Mouse (Mus musculus) lung, postnatal 0 days (tissue): Measurements from ENCODE around the gene Svop. TPM values are rescaled to one million over a fixed set of nuclear protein-coding genes. Genes with fewer than 3 reads are reported as not detected.

Experiments used
- ATAC-seq: fragments of 200-750 bp; cut with Nextera tagmentation; 2 replicates; pipeline ENCODE4 v1.8.0; 2017; ENCODE audit warnings: moderate library complexity
- DNase-seq: peaks from one replicate; pipeline ENCODE4 v3.0.0-alpha.2; 2016; ENCODE audit warnings: low spot score
- H3K27ac ChIP-seq: fragments of 300-500 bp; sonication (generic); 2 replicates; pipeline ENCODE4 v1.5.1; 2014; ENCODE audit warnings: antibody characterized with exemption, mild to moderate bottlenecking, low read length, mixed read lengths
- H3K27me3 ChIP-seq: fragments of 300-500 bp; sonication (generic); replicated peaks from 2 replicates; pipeline ENCODE4 v1.6.1; 2014; ENCODE audit warnings: low read length, mixed read lengths; ENCODE audit not compliant: insufficient read depth
- H3K36me3 ChIP-seq: fragments of 300-500 bp; sonication (generic); 2 replicates; pipeline ENCODE4 v1.6.1; 2014; ENCODE audit warnings: low read length, mixed read lengths; ENCODE audit not compliant: insufficient read depth
- H3K4me1 ChIP-seq: fragments of 300-500 bp; sonication (generic); 2 replicates; pipeline ENCODE4 v1.6.1; 2014; ENCODE audit warnings: antibody characterized with exemption, low read depth, low read length, mixed read lengths; ENCODE audit not compliant: insufficient read depth
- H3K4me2 ChIP-seq: fragments of 300-500 bp; sonication (generic); replicated peaks from 2 replicates; pipeline ENCODE4 v1.6.1; 2014; ENCODE audit warnings: low read depth, mild to moderate bottlenecking, low read length, moderate library complexity, mixed read lengths
- H3K4me3 ChIP-seq: fragments of 300-500 bp; sonication (generic); 2 replicates; pipeline ENCODE4 v1.5.1; 2014; ENCODE audit warnings: low read depth, low read length
- H3K9ac ChIP-seq: fragments of 300-500 bp; sonication (generic); replicated peaks from 2 replicates; pipeline ENCODE4 v1.6.1; 2014; ENCODE audit warnings: low read depth, mild to moderate bottlenecking
- H3K9me3 ChIP-seq: fragments of 300-500 bp; sonication (generic); 2 replicates; pipeline ENCODE4 v1.6.1; 2016; ENCODE audit warnings: low read length, mixed read lengths
- CTCF ChIP-seq: IDR thresholded peaks from 2 replicates; pipeline ENCODE4 v1.5.1; 2016; ENCODE audit warnings: antibody characterized with exemption, mild to moderate bottlenecking
- EP300 ChIP-seq: IDR thresholded peaks from 2 replicates; pipeline ENCODE4 v1.6.1; 2016; ENCODE audit warnings: antibody characterized with exemption, mild to moderate bottlenecking, control low read depth
- WGBS: fragments of 180-500 bp; shearing (Covaris S2); extraction: QIAGEN DNeasy Blood & Tissue Kit; methylation state at CpG from one replicate; pipeline ENCODE4 v1.1.7; 2014; 5-methylcytosine and 5-hydroxymethylcytosine counted together
- polyA plus RNA-seq: library from polyadenylated mRNA; unstranded; fragments of >200 nt; fragmentation: Nextera tagmentation; extraction: Ambion mirVana; gene quantifications from 2 replicates; pipeline ENCODE4 v1.2.1, GENCODE M21; 2015

Gene Svop
- polyA plus RNA-seq, 1 experiment from 2014 or later = not detected

DNA sequence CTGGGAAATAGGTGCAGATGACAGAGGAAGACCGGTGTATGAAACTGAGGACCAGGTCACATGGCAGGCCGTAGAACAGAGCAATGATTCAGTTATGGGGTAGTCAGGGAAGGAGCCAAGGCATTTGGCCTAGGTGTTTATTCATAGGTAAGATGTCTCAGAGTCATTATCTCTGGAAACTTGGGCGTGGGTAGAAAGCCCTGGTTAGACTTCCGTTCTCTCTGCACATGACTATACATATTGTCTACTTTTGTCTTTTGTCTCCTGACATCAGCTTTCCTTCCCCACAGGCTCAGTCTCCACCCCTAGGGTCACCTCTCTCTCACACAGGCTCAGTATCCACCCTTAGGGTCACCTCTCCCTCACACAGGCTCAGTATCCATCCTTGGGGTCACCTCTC, 47.6 kb downstream of the Svop start:
- H3K9me3 ChIP-seq = no peaks in the 10 kb centered on the region
- no peak overlapping the region for H3K4me3 ChIP-seq
- no peaks in the 10 kb centered on the region for H3K4me1 ChIP-seq
- H3K27me3 ChIP-seq = no peaks in the 10 kb centered on the region
- TF ChIP-seq EP300 (no peak), CTCF (no peak)
- no peaks in the 10 kb centered on the region for H3K36me3 ChIP-seq
- no peak overlapping the region for H3K9ac ChIP-seq
- DNase-seq (no peak), ATAC-seq (no peak)
- no peak overlapping the region for H3K4me2 ChIP-seq
- WGBS = 66% methylated on average over 4 of the region's 4 CpGs
- H3K27ac ChIP-seq = no peak overlapping the region

DNA sequence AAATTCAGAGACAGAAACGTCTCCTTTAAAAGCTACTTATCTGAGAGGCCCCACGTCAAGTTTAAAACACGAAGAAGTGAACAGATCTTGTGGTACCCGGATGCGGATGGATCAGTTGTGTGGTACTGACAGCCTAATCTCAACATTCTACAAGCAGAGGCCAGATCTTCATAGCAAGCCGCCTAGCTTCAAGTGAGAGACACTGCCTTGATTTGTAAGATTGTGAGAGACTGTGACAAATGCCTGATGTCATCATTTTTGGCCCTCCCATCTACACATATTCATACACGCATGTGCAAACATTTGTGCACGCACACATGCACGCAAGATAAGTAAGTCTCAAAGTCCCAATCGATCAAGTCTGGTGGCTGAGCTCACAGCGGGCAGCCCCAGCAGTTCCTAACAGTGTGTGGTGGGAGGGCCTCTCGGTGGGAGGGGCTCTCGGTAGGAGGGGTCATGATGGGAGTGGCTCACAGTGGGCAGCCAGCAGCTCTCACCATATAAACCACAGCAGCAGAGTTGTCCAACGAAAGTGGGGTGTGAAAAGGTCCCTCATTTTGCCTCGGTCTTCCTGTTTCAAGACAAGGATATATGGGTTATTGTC, 49.9 kb downstream of the Svop start:
- TF ChIP-seq CTCF (peak; percentile 23), EP300 (no peak)
- Histone ChIP-seq H3K4me1 (no peaks in the 10 kb centered on the region), H3K4me3 (no peak overlapping the region), H3K27me3 (no peaks in the 10 kb centered on the region), H3K4me2 (no peak overlapping the region), H3K27ac (no peak overlapping the region), H3K9ac (no peak overlapping the region), H3K9me3 (no peaks in the 10 kb centered on the region), H3K36me3 (no peaks in the 10 kb centered on the region)
- ATAC-seq (peak; percentile 84), DNase-seq (peak; percentile 59)
- WGBS = 10% methylated on average over 15 of the region's 15 CpGs

DNA sequence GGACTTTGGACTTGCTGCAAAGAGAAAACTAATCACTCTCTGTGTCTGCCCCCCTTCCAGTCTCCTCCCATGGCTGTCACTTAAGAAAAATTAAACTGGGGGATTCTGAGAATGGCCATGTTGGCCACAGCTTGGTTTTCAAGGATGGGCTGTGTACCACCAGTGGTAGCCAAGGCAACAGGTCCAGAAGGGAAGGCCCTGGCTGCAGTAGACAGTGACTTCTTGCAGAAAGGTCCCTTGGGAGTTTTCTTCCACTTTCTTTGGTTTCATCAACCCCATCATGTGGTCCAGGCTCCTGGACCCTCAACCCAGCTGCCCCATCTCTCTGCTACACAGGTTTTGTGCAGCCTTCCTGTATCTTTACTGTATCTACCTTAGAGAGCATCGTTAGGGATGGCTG, 50.5 kb downstream of the Svop start:
- Histone ChIP-seq H3K27me3 (no peaks in the 10 kb centered on the region), H3K36me3 (no peaks in the 10 kb centered on the region), H3K27ac (no peak overlapping the region), H3K4me1 (no peaks in the 10 kb centered on the region), H3K4me2 (no peak overlapping the region), H3K4me3 (no peak overlapping the region), H3K9me3 (no peaks in the 10 kb centered on the region), H3K9ac (no peak overlapping the region)
- WGBS = 54% methylated on average over 1 of the region's 1 CpGs
- no peak for ATAC-seq
- TF ChIP-seq CTCF (no peak), EP300 (no peak)
- DNase-seq = no peak

DNA sequence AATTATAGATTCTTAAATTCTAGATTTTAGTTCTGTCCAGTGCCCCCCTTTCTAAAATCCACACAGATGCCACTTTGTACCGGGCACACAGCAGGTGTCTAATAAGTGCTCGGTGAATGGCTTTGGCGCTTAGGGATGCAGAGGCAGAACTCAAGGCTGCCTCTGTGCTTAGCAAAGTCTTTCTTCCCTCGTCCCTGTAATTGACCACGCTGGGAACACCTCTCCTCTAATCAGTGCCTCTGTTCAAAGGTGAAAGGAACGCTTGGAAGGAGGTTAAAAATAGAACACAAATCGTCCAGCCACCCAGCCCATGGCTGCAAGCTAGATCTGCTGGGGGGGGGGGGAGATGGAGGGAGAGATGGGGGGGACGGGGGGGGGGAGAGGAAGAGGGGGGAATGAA, 50.9 kb downstream of the Svop start:
- Histone ChIP-seq H3K36me3 (no peaks in the 10 kb centered on the region), H3K9me3 (no peaks in the 10 kb centered on the region), H3K27me3 (no peaks in the 10 kb centered on the region), H3K4me1 (no peaks in the 10 kb centered on the region), H3K27ac (no peak overlapping the region), H3K4me3 (no peak overlapping the region), H3K4me2 (no peak overlapping the region), H3K9ac (no peak overlapping the region)
- WGBS = 37% methylated on average over 7 of the region's 8 CpGs
- DNase-seq (no peak), ATAC-seq (no peak)
- no peak for TF ChIP-seq EP300
- TF ChIP-seq CTCF = no peak

DNA sequence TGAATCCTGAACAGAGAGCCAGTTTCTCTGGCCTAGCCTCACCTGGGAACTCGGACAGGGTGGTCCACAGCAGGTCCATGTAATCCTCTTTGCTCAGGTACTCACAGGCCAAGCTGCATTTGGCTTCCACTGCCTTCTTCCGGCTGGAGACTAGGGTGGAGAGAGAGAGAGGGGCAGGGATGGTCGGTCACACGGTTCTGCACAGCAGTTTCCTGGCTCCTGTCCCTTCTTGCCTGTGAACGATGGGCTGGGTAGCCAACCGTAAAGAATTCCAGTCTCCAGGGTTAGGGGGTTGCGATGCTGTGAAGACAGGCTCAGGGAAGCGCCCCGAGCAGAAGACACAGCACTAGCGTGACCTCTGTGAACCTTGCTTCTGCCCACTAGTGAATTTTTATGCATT, 56.3 kb downstream of the Svop start:
- 67% methylated on average over 10 of the region's 10 CpGs for whole genome bisulfite sequencing
- no peak for ATAC-seq
- no peak for DNase-seq
- no peak for TF ChIP-seq CTCF
- no peak for TF ChIP-seq EP300
- Histone ChIP-seq H3K4me3 (no peak overlapping the region), H3K36me3 (no peaks in the 10 kb centered on the region), H3K27me3 (no peaks in the 10 kb centered on the region), H3K27ac (no peak overlapping the region), H3K9ac (no peak overlapping the region), H3K4me2 (no peak overlapping the region), H3K4me1 (no peaks in the 10 kb centered on the region), H3K9me3 (no peaks in the 10 kb centered on the region)

DNA sequence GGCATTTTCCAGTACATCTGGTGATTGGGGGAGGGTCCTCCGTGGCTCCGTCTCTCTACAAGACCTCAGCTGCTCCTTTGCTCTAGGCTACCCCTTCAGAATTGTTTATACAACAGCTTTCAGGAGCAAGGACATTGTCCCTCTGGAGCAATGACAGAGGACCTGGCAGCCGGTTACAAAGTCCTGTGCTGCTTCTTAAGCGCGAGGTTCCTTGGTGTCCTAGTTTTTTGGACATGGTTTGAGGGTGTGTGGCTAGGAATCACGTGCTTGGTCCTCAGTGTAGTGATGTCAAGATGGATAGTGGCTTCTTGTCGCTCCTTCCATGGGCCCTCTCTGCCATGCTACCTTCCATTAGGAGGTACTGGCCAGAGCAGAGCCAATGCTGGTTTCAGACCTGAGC, 57.0 kb downstream of the Svop start:
- Histone ChIP-seq H3K9ac (no peak overlapping the region), H3K36me3 (no peaks in the 10 kb centered on the region), H3K27ac (no peak overlapping the region), H3K4me2 (no peak overlapping the region), H3K9me3 (no peaks in the 10 kb centered on the region), H3K4me1 (no peaks in the 10 kb centered on the region), H3K27me3 (no peaks in the 10 kb centered on the region), H3K4me3 (no peak overlapping the region)
- ATAC-seq (no peak), DNase-seq (no peak)
- 56% methylated on average over 7 of the region's 7 CpGs for WGBS
- TF ChIP-seq CTCF (no peak), EP300 (no peak)

DNA sequence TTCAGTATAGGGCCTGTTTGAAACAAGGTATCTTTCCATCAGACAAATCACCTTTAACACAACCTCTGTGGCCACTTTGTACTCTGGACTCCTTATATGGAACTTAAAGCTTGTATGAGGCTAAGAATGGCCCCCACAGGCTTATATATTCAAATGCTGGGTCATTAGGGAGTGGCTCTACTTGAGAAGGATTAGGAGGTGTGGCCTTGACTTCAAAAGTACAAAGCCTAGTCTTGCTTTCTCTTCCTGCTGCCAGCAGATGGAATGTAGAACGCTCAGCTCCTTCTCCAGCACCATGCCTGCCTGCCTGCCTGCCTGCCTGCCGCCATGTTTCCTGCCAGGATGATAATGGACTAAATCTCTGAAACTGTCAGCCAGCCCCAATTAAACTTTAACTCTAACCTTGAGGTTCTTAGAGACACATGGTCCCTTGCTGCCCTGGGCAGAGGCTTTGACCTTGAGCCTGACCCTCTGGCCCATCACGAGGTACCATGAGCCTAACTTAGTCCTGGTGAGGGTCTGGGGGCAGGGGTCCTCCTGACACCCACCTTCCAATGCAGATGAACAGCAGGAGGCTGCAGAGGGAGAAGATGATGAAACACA, 59.1 kb downstream of the Svop start:
- TF ChIP-seq CTCF (no peak), EP300 (no peak)
- no peak for DNase-seq
- no peak for ATAC-seq
- H3K27me3 ChIP-seq = no peaks in the 10 kb centered on the region
- H3K9ac ChIP-seq = no peak overlapping the region
- H3K4me2 ChIP-seq = no peak overlapping the region
- no peaks in the 10 kb centered on the region for H3K36me3 ChIP-seq
- 80% methylated on average over 3 of the region's 3 CpGs for WGBS
- H3K27ac ChIP-seq = no peak overlapping the region
- no peaks in the 10 kb centered on the region for H3K4me1 ChIP-seq
- H3K9me3 ChIP-seq = no peaks in the 10 kb centered on the region
- no peak overlapping the region for H3K4me3 ChIP-seq
